Mouse (Mus musculus) G1E (cell line): ENCODE results near the gene Mpzl1.

Source experiments
- CTCF ChIP-seq: IDR thresholded peaks from 2 replicates; pipeline ENCODE4 v1.5.1; 2012; ENCODE audit warnings: low read depth, low read length, inconsistent platforms, mixed read lengths
- GATA1 ChIP-seq: IDR thresholded peaks from 2 replicates; pipeline ENCODE4 v1.6.1; 2012; ENCODE audit warnings: borderline replicate concordance, low read length, inconsistent platforms, mixed read lengths
- GATA2 ChIP-seq: IDR thresholded peaks from 2 replicates; pipeline ENCODE4 v1.6.1; 2012; ENCODE audit warnings: low read depth, low read length, inconsistent platforms, borderline replicate concordance
- POLR2AphosphoS5 ChIP-seq: IDR thresholded peaks from 2 replicates; pipeline ENCODE4 v1.6.1; 2012; ENCODE audit warnings: low read depth, low read length, inconsistent platforms; ENCODE audit not compliant: insufficient replicate concordance
- TAL1 ChIP-seq: conservative IDR thresholded peaks from 2 replicates; pipeline ENCODE4 v1.6.1; 2012; ENCODE audit warnings: low read depth, low read length, inconsistent platforms, mixed read lengths

DNA sequence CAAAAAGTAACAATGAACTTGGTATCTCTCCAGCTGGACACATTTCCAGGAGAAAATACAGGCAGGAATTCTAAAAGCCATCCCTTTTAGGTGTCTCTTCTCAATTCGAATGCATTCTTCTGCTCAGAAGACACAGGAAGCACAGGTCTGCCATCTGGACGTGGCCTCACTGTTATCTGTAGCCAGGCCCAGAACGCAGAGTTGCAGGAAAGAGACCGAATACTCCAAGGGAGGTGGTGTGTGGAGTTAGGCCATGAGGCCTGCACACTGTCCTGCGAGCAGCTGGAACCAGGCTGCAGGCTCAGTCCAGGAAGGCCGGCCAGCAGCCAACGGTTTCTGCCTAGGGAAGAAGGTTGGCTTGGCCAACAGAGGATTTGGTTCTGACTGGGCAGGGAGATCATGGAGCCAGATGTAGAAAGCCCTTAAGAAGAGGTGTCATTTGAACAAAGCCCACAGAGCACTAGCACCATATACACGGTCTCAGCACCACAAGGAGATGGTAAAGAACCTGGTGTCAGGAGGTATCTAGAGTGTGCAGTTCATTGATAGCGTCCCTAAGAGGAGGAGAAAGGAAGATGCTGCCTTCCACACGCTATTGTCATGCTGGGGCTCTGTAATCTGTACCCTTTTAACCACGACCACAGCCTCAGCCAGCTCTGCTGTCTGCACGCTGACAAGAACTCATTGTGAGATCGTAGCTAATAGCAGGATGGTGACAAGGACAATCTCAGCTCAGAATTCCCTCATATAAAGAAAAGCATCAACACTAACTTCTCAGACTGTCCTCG, 41.8 kb downstream of the Mpzl1 start:
- TF ChIP-seq CTCF (no peak), GATA1 (no peak), GATA2 (no peak), TAL1 (no peak), POLR2AphosphoS5 (no peak)
